Mouse (Mus musculus): Measurements from ENCODE around the gene Upk3b. TPM values are rescaled to one million over a fixed set of nuclear protein-coding genes. Genes with fewer than 3 reads are reported as not detected.

The Upk3b gene
- total RNA-seq (2015) (not detected in 2 replicates), total RNA-seq (2017) (not detected in 2 replicates)

DNA sequence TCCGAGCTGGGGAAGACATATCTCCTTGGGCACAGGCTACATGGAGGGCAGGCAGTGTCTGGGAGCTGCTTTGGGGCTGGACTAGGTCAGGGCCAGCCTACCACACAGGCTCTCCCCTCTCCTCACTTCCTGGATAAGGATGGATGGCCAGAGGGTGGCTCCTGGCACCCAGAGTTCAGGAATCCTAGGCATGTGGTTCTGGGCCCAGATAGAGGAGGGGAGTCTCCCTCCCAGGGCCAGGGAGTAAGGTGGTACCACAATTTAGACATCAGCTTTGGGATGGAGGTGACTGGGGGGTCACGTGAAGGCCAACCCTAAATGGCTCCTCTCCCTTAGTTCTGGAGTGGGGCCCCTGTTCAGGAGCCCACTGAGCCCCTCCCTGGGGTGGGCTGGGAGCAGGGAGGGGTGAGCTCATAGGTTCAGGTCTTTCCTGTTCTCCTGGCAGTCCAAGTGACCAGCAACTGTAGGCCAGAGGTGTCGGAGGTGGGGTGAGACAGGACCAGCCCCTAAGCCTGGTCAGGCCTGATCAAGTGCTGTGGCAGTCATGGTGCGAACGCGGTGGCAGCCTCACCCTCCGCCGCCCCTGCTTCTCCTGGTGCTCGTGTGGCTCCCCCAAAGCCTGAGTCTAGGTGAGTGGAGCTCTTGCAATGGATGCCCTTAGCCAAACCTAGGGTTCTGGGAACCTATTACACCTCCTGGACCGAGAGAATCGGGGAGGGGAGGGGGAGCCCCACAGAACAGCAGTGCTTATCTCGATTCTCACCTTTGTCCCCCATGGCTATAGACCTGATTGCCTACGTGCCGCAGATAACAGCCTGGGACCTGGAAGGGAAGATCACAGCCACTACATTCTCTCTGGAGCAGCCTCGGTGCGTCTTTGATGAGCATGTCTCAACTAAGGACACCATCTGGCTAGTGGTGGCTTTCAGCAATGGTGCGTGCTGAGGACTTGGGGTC, at the start of gene Upk3b:
Gene Upk3b, plus strand, starts transcription at position 239 of the 957 bp plus-strand sequence.
- no peak for ATAC-seq (ENCODE audit: poor library complexity, severe bottlenecking)

DNA sequence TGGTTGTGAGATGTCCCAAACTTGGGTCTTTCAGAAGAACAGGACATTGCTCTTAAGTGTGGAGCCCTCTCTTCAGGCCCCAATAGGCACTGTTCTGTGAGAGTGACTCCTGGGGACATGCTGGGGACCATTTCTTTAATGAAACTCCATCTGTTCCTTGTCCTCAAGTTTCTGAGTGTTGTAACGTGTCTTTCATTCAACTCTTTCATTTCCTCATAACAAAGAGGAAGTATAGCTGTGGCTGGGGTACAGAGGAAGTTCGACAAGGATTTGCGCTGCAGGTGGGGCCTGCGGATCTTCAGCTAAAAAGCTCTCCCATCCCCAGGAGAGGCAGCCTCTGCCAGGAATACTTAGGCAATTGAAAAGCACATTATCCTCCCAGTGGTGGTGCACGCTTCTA, 47.7 kb upstream of the Upk3b start:
- ATAC-seq (ENCODE audit: poor library complexity, severe bottlenecking) = peak; percentile 85

DNA sequence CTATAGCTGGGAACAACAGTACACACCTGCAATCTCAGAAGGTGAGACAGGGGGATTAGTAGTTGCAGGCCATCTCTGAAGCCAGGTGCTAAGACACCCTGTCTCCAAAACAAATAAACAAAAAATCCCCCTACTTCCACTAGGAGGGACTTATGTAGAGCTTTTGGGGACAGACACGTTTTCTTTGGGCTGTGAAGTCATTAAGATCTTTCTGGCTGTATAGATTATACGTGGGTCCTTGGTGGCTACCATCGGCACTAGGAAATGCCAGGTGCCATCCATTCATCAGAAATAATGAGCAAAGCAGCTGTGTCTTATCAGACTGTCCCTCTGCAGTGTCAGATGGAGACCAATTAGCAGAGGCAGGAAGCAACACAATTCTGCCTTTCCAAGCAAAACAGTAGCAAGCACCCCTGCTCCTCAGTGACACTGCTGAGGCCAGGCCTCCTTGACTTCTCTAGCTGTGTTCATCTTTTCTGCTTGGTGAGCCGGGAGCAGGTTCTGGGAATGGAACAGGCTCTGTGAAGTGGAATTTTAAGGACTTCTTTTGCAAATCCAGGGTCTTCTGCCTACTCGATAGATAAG, 44.8 kb upstream of the Upk3b start:
- ATAC-seq (ENCODE audit: poor library complexity, severe bottlenecking) = no peak

DNA sequence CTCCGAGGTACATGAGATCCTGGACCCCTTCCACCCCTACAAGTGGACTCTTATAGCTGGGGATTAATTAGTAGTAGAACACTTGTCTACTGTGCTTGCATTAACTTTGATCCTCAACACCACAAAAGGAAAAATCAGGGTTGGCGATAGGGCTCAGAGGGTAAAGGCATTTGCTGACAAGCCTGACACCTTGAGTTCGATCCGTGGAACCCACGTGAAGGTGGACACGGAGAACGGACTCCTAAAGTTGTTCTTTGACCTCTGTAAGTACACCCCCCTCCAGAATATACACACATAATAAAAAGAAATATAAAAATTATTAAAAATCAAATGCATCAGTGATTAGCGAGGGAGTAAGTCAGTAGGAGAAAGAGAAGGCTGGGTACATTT, 44.0 kb upstream of the Upk3b start:
- no peak for ATAC-seq (ENCODE audit: poor library complexity, severe bottlenecking)

DNA sequence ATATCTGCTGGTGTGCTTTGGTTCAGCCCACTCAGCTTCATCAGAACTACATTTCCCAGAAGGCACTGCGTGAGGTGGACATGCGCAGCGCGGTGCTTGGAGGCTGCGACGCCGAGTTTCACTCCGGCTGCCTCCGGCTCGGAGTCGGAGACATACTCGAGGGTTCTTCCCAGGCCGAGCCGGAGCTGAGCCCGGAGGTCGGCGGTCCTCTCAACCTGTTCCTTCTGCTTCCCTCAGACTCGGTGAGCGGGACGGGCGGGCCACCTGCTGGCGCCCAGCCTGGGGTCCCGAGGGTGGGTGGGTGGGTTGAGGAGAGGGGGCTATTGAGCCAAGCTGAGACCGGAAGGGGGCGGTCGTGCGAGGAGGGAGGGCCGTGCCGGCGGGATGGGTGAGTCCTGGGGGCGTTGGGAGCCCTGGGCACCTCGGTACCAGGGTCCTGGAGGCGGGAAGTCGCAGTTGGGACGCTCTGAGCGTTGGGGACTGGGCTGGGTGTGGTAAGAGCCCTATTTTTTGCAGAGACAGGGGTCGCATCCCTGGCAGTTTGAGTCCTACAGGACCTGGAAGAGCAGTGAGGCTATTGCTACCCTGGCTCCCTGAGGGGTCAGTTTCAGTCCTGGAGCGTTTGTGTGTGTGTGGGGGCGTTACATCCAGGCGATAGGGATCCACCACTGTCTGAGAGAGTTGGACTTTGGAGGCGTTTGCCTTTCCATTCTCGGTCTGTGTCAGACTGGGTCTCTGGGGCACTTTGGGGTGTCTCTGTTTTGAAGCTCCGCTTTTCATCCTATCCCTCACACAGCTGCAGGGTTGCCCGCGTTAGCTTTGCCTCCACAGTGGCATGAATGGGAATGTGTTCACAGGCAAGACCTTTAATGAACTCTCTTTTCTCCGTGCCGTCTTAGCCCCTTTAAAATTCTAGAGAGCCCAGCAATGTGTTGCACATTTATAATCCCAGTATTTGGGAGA, 43.3 kb upstream of the Upk3b start, which contains the start of gene Dtx2:
Gene Dtx2, plus strand, starts transcription at position 76 of the 963 bp plus-strand sequence.
- ATAC-seq (ENCODE audit: poor library complexity, severe bottlenecking) = peak; percentile 91

DNA sequence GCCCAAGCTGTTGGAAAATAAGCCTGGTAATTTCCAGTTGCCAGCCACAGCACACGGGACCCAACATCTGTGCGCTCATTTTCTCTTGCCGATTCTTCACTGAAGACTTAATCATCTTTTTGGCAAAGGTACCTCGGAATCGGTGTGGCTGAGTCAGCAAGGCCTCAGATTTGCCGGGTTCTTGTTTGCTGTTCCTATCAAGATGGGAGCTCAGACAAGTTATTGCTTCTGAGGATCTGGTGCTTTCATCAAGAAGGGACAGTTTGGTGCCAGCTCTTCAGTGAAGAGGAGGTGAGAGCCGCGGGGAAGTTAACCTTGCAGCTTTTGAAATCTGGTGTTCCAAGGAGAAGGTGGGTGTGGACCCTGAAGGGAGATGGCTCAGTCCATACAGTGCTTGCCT, 42.1 kb upstream of the Upk3b start:
- no peak for ATAC-seq (ENCODE audit: poor library complexity, severe bottlenecking)

DNA sequence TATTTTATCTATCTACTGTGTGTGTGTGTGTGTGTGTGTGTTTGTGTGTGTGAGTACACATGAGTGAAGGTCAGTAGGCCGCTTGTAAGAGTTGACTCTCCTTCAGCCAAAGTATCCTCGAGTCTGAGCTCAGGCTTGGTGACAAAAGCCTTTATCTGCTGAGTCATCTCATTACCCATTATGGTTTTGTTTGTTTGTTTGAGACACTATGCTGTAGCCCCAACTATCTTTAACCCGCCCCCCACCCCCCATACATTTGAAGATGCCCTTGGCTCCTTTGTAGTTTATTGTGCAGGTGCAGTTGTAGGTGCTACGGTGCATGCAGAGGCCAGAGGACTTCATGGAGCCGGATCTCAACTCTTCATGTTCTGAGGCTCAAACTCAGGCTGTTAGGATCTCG, 37.1 kb upstream of the Upk3b start:
- no peak for ATAC-seq (ENCODE audit: poor library complexity, severe bottlenecking)

DNA sequence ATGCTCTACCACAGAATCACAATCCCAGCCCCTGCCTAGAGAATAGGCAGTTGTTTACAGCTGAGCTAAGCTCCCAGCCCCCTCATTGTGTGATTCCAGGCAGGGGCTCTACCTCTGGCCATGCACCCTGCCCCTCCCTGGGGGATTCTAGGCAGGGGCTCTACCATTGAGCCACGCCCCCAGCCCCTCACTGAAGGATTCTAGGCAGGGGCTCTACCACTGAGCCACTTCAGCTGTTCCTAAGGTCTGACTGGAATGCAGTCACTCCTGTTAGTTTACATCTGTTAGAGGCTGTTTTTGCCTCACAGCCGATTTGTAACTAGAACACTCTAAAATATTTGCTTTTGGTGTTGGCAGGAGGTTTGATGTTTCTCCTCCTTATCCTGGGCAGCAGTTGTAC, 36.0 kb upstream of the Upk3b start:
- ATAC-seq (ENCODE audit: poor library complexity, severe bottlenecking) = no peak

DNA sequence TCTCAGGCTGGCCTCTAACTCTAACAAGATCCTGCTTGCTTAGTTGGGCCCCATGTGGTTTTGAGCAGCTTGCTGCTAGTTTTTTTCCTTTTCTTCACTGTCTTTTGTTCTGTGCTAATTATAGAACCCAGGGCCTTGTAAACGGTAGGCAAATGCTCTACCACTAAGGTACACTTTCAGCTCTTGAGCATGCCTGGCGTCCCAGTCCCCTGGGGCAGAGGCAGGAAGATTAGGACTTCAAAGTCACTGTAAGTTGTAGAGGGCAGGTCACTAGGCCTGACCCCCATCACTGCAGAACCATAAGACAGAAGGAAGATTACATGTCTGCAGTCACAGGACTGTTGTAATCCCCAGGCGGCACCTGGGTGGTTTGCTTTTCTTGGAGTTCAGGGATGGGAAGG, 35.5 kb upstream of the Upk3b start:
- no peak for ATAC-seq (ENCODE audit: poor library complexity, severe bottlenecking)

DNA sequence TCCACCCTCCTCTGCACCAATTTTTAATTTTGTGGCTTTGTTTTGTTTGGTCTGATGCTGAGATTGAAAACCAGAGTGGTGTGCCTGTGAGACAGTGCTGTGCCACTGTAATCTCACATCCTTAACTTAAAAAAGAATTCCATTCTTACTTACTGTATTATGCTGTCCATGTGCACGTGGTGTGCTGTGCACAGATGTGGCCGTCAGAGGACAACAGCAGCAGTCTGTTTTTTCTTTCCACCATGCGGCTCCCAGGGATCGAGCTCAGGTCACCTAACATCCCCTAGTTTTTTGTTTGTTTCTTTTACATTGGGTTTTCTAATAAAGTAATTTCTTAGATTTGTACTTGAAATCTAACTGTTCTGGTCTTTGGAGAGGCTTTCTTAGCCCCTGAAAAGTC, 33.8 kb upstream of the Upk3b start:
- no peak for ATAC-seq (ENCODE audit: poor library complexity, severe bottlenecking)

DNA sequence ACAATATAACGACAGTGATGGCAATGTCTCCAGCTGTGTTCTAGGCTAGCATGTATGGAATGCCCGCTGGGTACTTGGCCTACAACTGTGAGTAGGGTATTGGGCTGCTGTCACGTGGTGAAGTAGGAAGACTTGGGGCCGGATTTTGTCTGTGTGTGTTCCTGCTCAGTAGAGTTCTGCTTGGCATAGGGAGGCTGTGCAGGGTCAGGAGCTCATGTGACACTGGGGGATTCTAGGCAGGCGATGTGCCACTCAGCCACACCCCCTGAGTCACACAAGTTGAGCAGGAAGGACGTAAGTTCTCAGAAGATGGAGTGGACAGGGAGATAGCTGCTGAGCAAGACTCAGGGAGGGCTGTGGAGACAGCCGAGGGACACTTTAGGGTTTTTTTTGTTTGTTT, 30.6 kb upstream of the Upk3b start:
- no peak for ATAC-seq (ENCODE audit: poor library complexity, severe bottlenecking)

DNA sequence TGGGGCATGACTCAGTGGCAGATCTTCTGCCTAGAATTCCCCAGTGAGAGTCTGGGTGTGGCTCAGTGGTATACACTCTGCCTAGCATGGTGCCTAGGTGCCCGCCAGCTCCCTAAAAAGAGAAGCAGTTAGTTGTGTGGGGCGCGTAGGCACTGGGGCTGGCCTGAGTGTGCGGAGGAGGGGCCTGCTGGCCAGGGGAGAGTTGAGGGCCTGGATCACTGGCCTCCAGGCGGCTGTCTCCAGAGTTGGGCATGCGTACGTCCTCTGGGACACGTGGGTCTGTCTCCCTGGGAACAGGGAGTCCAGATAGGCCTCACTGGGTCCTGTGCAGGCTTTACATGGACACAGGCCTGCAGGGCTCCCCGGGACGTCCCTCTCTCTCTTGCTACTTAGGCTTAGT, 23.4 kb upstream of the Upk3b start:
- ATAC-seq (ENCODE audit: poor library complexity, severe bottlenecking) = peak; percentile 59

DNA sequence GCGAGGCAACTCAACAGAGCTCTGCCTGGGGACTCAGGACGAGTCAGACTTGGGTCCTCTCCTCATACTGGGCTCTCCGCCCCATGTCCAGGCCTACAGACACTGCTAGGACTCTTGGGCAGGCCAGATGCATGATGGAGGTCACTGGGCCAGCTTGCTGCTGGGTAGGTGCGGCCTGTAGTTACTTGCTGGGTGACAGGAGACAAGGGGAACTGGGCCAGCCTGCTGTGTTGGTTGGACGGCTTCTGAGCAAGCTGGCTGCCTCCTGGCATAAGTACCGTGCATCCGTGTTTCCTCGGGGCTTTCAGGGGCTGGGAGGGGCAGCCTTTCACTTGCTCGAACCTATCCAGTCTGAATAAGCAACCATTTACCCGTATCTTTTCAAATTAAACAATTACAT, 22.7 kb upstream of the Upk3b start:
- ATAC-seq (ENCODE audit: poor library complexity, severe bottlenecking) = no peak

DNA sequence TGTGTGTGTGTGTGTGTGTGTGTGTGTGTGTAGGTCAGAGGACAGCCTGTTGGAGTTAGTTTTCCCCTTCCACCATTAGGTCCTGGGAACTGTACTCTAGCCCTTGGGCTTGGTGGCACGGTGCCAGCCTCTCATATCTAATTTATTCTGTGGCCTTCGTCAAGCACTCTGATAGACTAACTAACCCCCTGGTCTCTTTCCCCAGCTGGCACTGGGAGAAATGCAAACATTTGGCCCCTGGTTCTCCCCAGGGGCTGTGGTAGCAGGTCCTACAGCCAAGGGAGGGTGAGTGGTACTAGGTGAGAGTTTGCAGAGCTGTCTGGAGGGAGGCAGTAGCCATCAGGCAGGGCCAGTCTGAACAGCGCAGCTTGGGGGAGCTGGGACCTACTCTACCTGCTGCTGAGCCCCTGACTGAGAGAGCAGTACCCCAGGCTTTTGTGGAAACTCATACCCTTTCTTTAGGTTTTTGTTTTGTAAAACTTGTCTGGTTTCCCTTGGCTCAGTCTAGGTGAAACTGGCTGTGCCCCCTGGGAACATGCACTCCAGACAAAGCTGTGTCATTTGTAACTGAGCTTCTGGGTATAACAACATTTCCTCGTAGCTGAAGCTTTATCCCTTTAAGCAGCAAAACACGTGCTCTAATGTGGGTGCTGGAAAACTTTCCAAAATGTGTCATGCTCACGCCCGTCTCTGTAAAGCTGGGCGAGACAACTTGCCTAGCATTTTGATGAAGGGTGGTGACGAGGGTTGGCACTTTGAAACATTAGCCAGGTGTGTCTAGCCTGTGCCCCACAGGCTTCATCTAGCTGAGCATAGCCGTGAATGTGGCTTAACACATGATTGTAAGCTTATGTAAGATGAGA, 22.1 kb upstream of the Upk3b start:
- no peak for ATAC-seq (ENCODE audit: poor library complexity, severe bottlenecking)

DNA sequence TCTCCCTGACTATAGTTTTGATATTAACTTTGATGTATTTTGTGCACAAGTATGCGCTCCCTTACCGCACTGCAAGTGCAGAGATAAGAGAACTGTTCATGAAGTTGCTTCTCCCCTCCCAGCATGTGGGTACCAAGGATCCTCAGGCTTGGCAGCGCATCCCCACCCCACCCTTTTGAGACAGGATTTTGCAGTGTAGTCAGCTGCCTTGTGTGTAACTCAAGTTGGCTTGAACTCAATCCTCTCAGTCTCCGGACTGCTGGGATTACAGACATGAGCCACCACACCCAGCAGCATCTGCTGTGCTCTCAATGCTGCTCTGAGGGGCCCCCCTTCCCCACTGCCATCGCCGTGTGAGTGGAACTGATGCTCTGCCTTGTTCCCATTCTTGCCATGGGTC, 21.0 kb upstream of the Upk3b start:
- no peak for ATAC-seq (ENCODE audit: poor library complexity, severe bottlenecking)

DNA sequence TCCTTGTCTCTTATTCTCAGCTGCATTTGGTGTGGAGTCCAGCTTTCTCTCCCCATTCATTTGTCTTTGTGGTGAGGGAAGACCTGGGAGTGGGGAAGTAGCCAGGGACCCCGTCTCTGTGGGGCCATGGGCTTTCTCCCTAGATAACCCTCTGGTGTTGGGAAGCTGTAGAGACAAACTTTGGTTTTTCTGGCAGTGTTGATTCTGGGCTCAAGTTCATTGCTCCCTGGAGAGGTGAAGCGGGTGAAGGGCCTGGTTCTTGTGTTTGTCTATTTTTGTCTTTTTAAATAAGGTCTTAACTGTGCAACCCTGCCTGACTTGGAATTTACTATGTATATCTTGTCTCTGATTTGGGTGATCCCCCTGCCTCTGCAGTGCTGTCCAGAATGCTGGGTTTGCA, 19.6 kb upstream of the Upk3b start:
- ATAC-seq (ENCODE audit: poor library complexity, severe bottlenecking) = no peak

DNA sequence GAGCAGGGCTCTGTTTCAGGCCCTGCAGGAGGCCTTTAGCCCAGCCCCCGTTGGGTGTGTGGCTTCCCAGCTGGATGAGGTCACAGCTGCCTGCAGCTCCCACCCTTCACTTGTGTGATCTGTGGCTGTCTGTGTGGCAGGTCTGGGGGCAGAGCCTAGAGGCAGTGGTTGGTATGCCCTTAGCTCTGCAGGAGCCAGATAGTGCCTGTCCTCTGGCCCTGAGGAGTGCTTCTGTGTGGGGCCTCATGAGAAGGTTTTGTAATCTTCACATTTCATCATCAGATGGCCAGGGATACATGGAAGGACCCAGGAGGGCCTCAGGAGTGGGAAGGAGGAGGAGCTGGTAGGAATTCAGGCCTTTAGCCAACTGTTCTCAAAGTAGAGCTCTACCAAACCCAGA, 18.4 kb upstream of the Upk3b start:
- no peak for ATAC-seq (ENCODE audit: poor library complexity, severe bottlenecking)

DNA sequence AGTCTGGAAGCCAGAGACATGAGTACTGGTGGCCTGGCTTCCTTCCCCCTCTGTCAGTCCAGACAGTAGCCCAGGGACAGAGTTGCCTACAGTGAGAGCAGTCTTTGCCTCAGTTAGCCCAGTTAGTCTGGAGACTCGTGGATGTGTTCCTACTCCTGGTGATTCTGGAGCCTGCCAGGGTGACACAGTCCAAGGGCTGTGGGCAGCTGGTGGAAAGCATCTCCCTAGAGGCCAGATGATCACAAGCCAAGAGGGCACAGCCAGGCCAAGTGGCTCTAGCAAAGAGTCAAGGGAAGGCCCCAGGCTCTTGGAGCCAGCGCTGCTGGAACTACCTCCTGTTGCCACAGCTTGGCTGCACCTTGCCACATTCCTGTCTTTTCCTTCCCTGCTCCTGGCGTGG, 12.6 kb upstream of the Upk3b start:
- ATAC-seq (ENCODE audit: poor library complexity, severe bottlenecking) = no peak

DNA sequence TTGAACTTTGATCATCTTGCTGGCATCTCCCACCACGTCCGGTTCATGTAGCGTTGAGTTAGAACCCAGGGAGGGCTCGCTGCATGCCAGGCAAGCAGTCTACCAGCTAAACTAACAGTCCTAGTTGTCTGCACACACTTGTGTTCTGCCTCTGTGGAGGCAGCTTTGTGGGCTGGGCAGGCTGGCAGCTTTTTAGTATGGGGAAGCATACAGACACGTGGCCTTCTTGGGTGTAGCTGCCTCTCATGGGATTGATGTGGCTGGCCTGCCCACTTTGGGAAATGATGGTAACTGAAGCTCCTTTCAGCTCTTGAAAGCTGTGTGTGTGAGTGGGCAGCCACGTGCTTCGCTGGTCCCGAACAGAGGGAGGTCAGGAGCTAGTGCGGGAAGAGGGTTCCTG, 11.4 kb upstream of the Upk3b start:
- ATAC-seq (ENCODE audit: poor library complexity, severe bottlenecking) = no peak

DNA sequence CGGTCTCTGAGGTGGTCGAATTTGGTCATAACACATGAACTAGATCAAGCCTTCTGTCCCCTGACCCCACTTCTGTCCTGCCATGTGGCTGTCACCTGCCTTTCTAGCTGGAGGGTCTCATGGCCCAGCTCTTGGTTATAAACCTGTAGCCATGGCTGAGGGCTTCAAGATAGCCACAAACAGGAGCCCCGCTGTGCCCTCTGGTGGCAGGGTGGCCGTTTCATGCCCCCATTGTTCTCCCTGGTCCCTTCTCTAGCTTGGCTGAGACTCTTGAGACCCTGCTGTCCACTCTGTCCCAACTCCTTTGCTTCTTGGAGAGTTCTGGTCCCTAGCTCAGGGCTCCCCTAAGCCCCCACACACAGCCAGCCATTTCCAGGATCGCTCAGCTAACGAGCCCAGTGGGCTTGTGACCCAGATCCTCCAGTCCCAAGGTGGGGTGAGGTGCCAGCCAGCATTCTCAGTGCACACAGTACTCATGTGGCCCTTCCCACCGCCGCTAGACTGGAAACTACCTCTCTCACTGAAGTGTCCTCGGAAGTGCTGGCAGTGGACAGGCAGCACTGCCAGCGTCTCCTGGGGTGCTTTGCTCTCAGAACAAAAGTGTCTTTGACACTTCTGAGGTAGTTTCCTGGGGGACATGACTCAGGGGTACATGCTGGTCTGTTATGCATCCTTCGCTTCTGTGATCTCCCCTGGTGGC, 10.5 kb upstream of the Upk3b start:
- ATAC-seq (ENCODE audit: poor library complexity, severe bottlenecking) = no peak

Measured in megakaryocyte, adult 5-6 weeks (primary cell).